Mouse (Mus musculus): Measurements from ENCODE around the gene Pcbp3.

- TF ChIP-seq POLR2A (IDR thresholded peaks at IDR 0.05; ENCODE audit: insufficient read depth, low read depth, low read length) (no peak), CTCF (IDR thresholded peaks at IDR 0.05; ENCODE audit: insufficient read depth, low read depth, low read length) (no peak)
These were observed 86.8 kb downstream of the Pcbp3 start for GRCm38 (mm10) chr10:76874879-76875278.
